Mouse (Mus musculus) embryonic stem cell, embryonic (primary cell): Measurements from ENCODE around the gene Vmn1r219.
"Not testable (repeated sequence)": the region's sequence is repeated elsewhere in the genome, so short reads cannot be mapped to it uniquely, and the experiment has no call there.

Experiments
- CTCF ChIA-PET, 4 experiments: fragments of 300-600 bp in 2 of 4; fragments of 350-600 bp in 2 of 4; sonication (Branson Sonifier 250); formaldehyde crosslinking; loops; one replicate each; lab custom pipeline; 2022; ENCODE audit warnings: inconsistent platforms in 2 of 4; lab: Charles Lee
- POLR2A ChIA-PET, 4 experiments: fragments of 300-600 bp in 2 of 4; fragments of 350-600 bp in 2 of 4; sonication (Branson Sonifier 250); formaldehyde crosslinking; loops; one replicate each; lab custom pipeline; 2022; ENCODE audit warnings: antibody characterized with exemption in 4 of 4, inconsistent platforms in 1 of 4; lab: Charles Lee

Gene Vmn1r219

DNA sequence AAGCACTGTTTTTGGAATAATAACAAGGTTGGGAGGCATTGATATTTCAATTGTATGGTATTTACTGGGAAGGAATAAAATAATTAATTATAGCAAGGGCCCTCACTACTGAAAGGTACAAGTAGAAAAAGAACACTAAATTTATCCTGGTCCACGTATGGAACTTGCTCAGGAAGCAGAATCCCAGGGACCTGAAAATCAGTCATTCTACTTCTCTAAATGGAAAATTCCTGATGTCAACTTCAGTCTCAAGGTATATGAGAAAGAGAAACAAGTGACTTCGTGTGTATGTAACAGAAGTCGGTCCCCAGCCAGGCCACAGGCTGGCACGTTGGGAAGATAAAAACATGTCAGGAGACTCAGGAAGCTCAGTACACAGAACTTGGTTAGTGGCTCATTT, at the start of gene Vmn1r219:
TSS of gene Vmn1r219 (plus strand) at position 301 of the 400 bp plus-strand sequence.
- ChIA-PET POLR2A (interaction anchor here in 1 of 4 experiments (0.6 to 1.1 kb wide), 2 partner anchors 8 to 242 kb away, joined by 3 read pairs; no protein-coding TSS in a partner anchor), CTCF (no interaction called here)

DNA sequence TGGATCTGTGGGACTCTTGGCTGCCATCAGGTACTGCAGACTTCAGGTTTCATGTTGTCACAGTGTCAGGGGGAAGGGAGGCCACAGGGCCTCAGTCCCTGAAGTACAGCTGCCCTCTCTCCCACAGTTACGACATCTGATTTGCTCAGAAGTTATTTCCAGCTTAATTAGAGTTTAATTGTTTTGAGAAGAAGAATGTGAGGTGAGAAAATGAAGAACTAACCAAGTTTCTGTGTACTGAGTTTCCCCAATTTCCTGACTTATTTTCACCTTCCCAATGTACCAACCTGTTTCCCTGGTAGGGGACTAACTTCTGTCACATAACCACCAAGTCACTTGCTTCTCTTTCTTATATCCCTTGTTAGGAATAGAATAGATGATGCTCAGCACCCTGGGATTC, 41.0 kb upstream of the Vmn1r219 start, which contains the start of gene Vmn1r217:
TSS of gene Vmn1r217 (minus strand) at position 101 of the 400 bp plus-strand sequence.
- CTCF ChIA-PET, POLR2A ChIA-PET: not testable (repeated sequence)

DNA sequence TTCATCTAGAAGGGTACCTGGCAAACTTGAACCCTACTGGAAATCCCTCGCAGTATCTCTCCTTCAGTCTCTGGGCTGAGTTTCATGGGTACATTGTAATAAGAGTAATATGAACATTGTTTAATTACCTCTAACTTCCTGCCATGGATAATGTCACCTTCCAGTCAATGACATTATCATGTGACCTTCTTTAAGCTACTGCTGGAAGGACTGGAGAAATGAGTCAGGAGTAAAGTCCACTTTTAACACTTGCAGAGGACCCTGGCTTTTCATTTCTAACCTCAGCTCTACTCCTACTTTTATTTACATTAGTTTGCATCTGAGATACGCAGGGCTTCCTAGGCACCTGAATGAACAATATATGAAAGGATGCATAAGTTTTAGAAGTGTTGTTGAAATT, 38.5 kb upstream of the Vmn1r219 start:
- CTCF ChIA-PET = no interaction called here
- POLR2A ChIA-PET = interaction anchor here in 1 of 4 experiments (0.8 kb wide), 1 partner anchor 128 kb away, joined by 3 read pairs; no protein-coding TSS in a partner anchor

DNA sequence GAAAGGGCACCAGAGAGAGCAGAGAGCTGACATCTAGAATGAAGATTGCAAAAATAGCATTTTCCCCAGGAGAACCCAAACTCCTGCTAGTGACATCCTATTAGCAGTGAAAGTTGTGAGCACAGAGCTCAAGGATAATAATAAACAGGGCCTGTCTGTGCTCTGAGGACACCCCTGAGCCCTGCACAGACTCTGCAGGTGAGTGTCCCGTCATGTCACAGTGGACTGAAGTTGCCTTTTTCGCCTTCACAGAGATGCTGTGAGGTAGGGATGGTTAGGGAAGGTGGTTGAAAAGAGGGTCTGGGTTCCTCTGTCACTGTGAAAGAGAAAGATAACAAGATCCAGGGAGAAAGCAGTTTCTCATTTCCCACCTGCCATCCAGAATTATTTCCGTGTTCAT, 26.0 kb upstream of the Vmn1r219 start, which contains the start of gene Vmn1r218:
TSS of gene Vmn1r218 (plus strand) at position 57 of the 400 bp plus-strand sequence.
- CTCF ChIA-PET = no interaction called here
- POLR2A ChIA-PET = no interaction called here

DNA sequence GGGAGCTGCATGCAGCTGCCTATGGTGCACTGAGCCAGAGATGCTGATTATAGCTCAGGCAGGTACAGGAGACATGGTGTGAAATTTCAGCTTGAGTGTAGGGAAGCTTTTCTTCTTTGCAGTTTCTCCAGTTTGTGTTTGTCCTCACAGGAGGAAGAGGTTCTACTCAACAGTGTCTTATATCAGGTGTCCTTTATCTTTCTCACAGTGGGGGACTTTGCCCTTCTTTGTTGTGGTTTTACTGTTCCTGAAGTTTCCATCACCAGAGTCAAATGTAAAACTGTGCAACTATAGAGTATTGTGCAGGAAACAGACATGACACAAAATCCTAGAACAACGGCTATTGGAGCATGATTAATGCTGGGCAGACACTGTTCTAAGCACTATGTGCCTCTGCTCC, 25.6 kb upstream of the Vmn1r219 start:
- ChIA-PET POLR2A (no interaction called here), CTCF (no interaction called here)

DNA sequence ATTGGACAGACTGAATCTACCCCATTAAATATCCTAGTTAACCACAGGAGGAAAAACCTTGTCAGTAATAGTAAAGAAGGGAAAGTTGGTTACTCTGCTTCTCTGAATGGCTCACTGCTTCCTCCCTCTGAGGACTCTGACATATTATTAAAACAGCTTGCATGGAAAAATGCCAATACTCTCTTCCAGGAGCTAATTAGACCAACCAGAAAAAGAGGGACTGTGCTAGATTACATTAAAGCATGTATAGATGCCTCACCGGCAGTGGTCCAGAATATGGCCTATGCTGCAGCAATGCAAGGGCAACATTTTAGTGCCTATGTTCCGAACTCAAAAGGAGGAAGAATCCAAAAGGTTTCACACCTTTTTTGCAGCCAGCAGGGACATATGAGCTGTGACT, 20.2 kb upstream of the Vmn1r219 start:
- ChIA-PET CTCF (no interaction called here), POLR2A (no interaction called here)

DNA sequence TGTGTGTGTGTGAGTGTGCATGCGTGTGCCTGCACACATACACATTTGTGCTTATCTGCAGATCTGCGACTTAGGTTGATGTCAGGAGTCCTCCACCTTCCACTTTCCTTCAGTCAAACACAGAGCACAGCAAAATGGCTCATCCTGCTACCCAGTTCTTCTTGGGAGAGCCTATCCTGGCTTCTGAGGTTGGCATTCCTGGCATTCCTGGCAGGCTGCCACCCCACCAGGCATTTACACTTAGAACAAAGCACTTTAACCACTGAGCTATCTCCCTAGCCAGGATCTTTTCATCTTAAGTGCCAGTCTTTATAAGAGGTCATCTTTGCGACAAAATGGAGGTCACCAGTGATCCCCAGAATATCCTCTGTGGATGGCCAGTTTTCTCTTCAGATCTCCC, 1.3 kb upstream of the Vmn1r219 start:
- CTCF ChIA-PET = no interaction called here
- POLR2A ChIA-PET = interaction anchor here in 1 of 4 experiments (1.1 kb wide), 1 partner anchor 244 kb away, joined by 3 read pairs; no protein-coding TSS in a partner anchor

DNA sequence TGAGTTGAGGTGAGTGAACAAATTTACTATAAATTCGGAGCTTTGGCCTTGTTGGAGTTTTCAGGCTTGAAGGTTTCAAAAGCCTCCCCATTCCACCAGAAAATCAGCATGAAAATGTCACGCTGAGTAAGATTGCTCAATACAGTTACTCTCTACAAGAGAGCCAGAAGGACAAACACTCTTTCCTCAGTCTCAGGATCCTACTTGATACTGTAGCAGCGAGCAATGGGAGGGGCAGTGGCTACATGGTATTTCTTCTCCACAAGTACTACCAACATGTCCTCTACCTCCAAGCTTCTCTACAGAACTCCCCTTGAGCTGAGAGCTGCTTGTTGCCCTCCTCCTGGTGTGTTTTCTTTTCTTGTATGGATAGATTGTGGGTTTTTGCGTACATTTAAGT, 7.4 kb downstream of the Vmn1r219 start:
- CTCF ChIA-PET, POLR2A ChIA-PET: not testable (repeated sequence)

DNA sequence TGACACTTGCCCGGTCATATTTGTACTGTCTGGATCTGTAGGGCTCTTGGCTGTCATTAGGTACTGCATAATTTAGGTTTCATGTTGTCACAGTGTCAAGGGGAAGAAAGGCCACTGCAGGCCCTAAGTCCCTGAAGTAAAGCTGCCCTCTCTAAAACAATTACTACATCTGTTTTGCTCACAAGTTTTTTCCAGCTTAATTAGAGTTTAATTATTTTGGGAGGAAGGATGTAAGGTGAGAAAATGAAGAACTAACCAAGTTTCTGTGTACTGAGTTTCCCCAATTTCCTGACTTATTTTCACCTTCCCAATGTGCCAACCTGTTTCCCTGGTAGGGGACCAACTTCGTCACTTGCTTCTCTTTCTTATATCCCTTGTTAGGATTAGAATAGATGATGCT, 28.8 kb downstream of the Vmn1r219 start, which contains the start of gene Vmn1r220:
TSS of gene Vmn1r220 (minus strand) at position 101 of the 400 bp plus-strand sequence.
- POLR2A ChIA-PET = no interaction called here
- CTCF ChIA-PET = no interaction called here

DNA sequence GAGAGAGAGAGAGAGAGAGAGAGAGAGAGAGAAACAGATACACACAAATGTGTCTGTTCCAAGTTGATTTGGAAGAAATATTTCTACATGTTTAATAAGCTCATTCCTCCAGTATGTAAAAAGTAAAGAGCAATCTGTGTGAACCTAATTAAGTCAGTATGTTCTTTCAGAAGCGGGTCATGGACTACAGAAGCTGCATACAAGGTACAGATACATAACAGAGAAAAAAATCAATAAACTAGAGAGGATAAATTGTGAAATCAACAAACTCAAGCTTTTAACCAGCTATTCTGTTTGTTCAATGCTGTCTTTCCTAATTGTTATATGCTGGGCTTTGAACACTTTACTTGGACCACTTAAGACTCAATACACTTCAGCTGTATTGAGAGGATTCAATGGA, 44.8 kb downstream of the Vmn1r219 start:
- CTCF ChIA-PET, POLR2A ChIA-PET: not testable (repeated sequence)

DNA sequence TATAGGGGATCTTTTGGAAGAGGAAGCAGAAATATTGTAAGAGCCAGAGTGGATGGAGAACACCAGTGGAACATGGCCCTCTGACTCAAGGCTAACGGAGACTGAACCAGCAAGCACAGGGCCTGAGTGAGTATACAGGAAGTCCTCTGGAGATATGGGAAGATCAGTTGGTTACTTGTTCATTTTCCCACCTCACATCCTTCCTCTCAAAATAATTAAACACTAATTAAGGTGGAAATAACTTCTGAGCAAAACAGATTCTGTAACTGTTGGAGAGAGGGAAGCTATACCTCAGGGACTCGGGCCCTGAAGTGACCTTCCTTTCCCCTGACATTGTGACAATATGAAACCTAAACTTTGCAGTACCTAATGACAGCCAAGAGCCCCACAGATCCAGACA, 54.7 kb downstream of the Vmn1r219 start, which contains the start of gene Vmn1r221:
TSS of gene Vmn1r221 (plus strand) at position 301 of the 400 bp plus-strand sequence.
- POLR2A ChIA-PET, CTCF ChIA-PET: not testable (repeated sequence)
